Mouse (Mus musculus): ENCODE results near the gene Olfr15. TPM values are rescaled to one million over a fixed set of nuclear protein-coding genes. Genes with fewer than 3 reads are reported as not detected.

The Olfr15 gene
- polyA plus RNA-seq, 1 experiment from 2014 or later = not detected

- 92% methylated on average over 14 of the region's 14 CpGs for WGBS
Observed at GRCm38 (mm10) chr16:3891621-3892295, 61.1 kb downstream of the Olfr15 start.

GRCm38 (mm10) chr16:3893739-3894138, 63.1 kb downstream of the Olfr15 start:
- Histone ChIP-seq H3K9me3 (ENCODE audit: control insufficient read depth, low read length) (no peaks in the 10 kb centered on the region), H3K36me3 (ENCODE audit: control insufficient read depth, insufficient read depth, low read length) (peaks cover 19% of the 10 kb centered on the region), H3K4me1 (ENCODE audit: control insufficient read depth, insufficient read depth, low read length) (no peaks in the 10 kb centered on the region), H3K4me2 (replicated peaks; ENCODE audit: low read depth, low read length) (no peak overlapping the region), H3K27ac (ENCODE audit: low read depth, low read length) (no peak overlapping the region), H3K27me3 (ENCODE audit: control insufficient read depth, insufficient read depth, low read length) (no peaks in the 10 kb centered on the region), H3K9ac (ENCODE audit: low read depth, low read length) (no peak overlapping the region), H3K4me3 (ENCODE audit: low read length) (no peak overlapping the region)
- no peak for ATAC-seq (ENCODE audit: low FRiP score, low TSS enrichment)
- 53% methylated on average over 3 of the region's 3 CpGs for WGBS

More at GRCm38 (mm10) chr16:3891621-3892295, 61.1 kb downstream of the Olfr15 start:
- H3K9me3 ChIP-seq (ENCODE audit: control insufficient read depth, low read length) = no peaks in the 10 kb centered on the region
- no peak for ATAC-seq (ENCODE audit: low FRiP score, low TSS enrichment)
- no peaks in the 10 kb centered on the region for H3K4me1 ChIP-seq (ENCODE audit: control insufficient read depth, insufficient read depth, low read length)
- no peak overlapping the region for H3K9ac ChIP-seq (ENCODE audit: low read depth, low read length)
- no peak overlapping the region for H3K27ac ChIP-seq (ENCODE audit: low read depth, low read length)
- no peaks in the 10 kb centered on the region for H3K27me3 ChIP-seq (ENCODE audit: control insufficient read depth, insufficient read depth, low read length)
- no peak overlapping the region for H3K4me2 ChIP-seq (replicated peaks; ENCODE audit: low read depth, low read length)
- 0 out of 2 replicates have a peak, but pooled peaks cover 4% of the 10 kb centered on the region for H3K36me3 ChIP-seq (ENCODE audit: control insufficient read depth, insufficient read depth, low read length)
- H3K4me3 ChIP-seq (ENCODE audit: low read length) = no peak overlapping the region

Other genes starting within 250 kb of the Olfr15 start
- gene Olfr161, start 239.8 kb upstream of the Olfr15 start, polyA plus RNA-seq (2014; fragmentation: Nextera tagmentation; extraction: Ambion mirVana) = not detected in 2 replicates
- not detected in 2 replicates for gene Mefv, start 112.8 kb upstream of the Olfr15 start, polyA plus RNA-seq (2014; fragmentation: Nextera tagmentation; extraction: Ambion mirVana)
- 26.9 and 29.4 TPM in 2 replicates for gene Zfp263, start 86.8 kb upstream of the Olfr15 start, polyA plus RNA-seq (2014; fragmentation: Nextera tagmentation; extraction: Ambion mirVana)
- 0.54 and 1.4 TPM in 2 replicates for gene Zfp174, start 16.4 kb downstream of the Olfr15 start, polyA plus RNA-seq (2014; fragmentation: Nextera tagmentation; extraction: Ambion mirVana)
- gene Naa60, start 41.5 kb downstream of the Olfr15 start, polyA plus RNA-seq (2014; fragmentation: Nextera tagmentation; extraction: Ambion mirVana) = 34.2 and 58.4 TPM in 2 replicates
- 3.7 and 7.1 TPM in 2 replicates for gene Zfp597, start 53.7 kb downstream of the Olfr15 start, polyA plus RNA-seq (2014; fragmentation: Nextera tagmentation; extraction: Ambion mirVana)
- 0.70 and 2.9 TPM in 2 replicates for gene Gm20695, start 53.8 kb downstream of the Olfr15 start, polyA plus RNA-seq (2014; fragmentation: Nextera tagmentation; extraction: Ambion mirVana)
- gene 1700037C18Rik, start 77.8 kb downstream of the Olfr15 start, polyA plus RNA-seq (2014; fragmentation: Nextera tagmentation; extraction: Ambion mirVana) = 7.0 and 10.2 TPM in 2 replicates
- gene Cluap1, start 77.9 kb downstream of the Olfr15 start, polyA plus RNA-seq (2014; fragmentation: Nextera tagmentation; extraction: Ambion mirVana) = 25.0 and 26.2 TPM in 2 replicates
- 1.7 and 2.1 TPM in 2 replicates for gene Nlrc3, start 145.8 kb downstream of the Olfr15 start, polyA plus RNA-seq (2014; fragmentation: Nextera tagmentation; extraction: Ambion mirVana)
- 15.8 and 33.2 TPM in 2 replicates for gene Slx4, start 172.9 kb downstream of the Olfr15 start, polyA plus RNA-seq (2014; fragmentation: Nextera tagmentation; extraction: Ambion mirVana)
- 4.6 and 8.0 TPM in 2 replicates for gene Dnase1, start 206.1 kb downstream of the Olfr15 start, polyA plus RNA-seq (2014; fragmentation: Nextera tagmentation; extraction: Ambion mirVana)
- gene Trap1, start 246.9 kb downstream of the Olfr15 start, polyA plus RNA-seq (2014; fragmentation: Nextera tagmentation; extraction: Ambion mirVana) = 95.9 and 116 TPM in 2 replicates

Measured in kidney, embryonic 14.5 days (tissue).